Mouse (Mus musculus) mesoderm, embryonic 11.5 days (tissue): ENCODE results near the gene Mpv17.

Source experiments
- DNase-seq: peaks from one replicate; pipeline ENCODE4 v3.0.0-alpha.2; 2012; ENCODE audit warnings: low read depth, low spot score

Mpv17 gene

DNA sequence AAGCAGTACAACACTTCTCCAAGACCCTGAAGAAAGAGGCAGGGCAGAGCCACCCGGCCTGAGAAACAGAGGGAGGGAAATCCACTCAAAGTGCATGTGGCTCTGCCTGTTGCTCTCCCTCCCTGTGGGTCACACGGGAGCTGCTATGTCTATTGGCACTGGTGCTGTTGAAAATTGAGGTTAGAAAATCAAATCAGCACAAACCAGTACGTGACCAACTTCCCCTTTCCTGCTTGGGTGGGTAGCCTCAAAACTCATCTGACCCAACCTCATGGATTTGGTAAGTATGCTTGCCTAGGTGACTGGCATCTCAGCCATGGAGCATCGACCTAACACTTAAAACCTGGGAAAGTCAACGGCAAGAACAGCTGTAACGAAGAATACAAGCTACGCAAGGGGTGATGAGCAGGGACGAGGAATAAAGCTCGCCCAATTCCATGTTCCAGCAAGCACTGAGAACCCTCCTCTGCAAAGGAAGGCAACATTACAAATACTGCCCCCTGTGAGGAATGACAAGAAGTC lies 48.2 kb downstream of the Mpv17 start, which contains the start of gene Dnajc5g:
TSS of gene Dnajc5g (plus strand) at position 472 of the 522 bp plus-strand sequence.
- DNase-seq = no peak

GRCm38 (mm10) chr5:31095711-31096480 lies 58.2 kb downstream of the Mpv17 start:
- no peak for DNase-seq

- peak; percentile 54 for DNase-seq
These were observed 59.0 kb downstream of the Mpv17 start for GRCm38 (mm10) chr5:31094799-31095691.

GRCm38 (mm10) chr5:31094100-31094798 lies 59.8 kb downstream of the Mpv17 start:
- DNase-seq = no peak

GRCm38 (mm10) chr5:31093151-31094041 lies 60.7 kb downstream of the Mpv17 start:
- DNase-seq = no peak

DNA sequence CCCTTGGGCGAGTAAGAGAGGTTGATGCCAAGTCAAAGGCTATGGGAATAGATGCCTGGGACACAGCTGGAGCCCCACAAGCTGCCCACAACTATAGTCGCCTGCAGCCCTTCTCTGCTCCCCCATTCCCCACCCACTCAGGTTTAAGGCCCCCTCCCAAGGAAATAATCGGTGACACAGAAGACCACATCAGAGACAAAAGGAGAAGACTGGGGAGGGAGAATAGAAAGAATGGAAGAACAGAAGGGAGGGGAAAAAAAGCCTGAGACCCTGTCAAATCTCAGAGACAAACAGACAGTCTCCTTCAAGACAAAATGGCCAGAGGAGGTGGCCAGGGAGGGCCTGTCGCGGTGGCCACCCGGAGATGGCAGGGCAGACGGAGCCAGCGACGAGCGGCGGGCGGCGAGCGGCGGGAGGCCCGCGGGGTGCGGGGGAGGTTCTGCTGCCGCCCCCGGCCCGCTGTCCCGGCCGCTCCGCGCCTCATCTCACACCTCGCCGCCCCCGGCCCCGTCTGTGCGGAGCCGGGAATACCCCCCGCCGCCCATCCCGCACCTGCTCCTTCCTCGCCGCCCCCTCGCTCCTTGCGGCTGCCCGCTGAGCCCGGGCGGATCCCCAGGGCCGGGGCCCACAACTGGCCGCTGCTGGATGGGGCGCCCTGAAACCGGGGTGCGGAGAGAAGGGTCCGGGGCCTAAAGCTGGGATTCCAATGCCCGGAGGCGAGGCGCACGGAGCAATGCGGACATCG lies 61.6 kb downstream of the Mpv17 start:
- DNase-seq = no peak
